Mouse (Mus musculus) embryonic stem cell, embryonic (primary cell): ENCODE measurements at regions not wholly inside any gene's neighbourhood (a gene's known extent, or its start where the extent isn't known, plus 50 kb on each side); places are given as distances from the start of the nearest gene placed in this dataset.
"Not testable (repeated sequence)": the region's sequence is repeated elsewhere in the genome, so short reads cannot be mapped to it uniquely, and the experiment has no call there.

Experiments
- CTCF ChIA-PET, 4 experiments: fragments of 300-600 bp in 2 of 4; fragments of 350-600 bp in 2 of 4; sonication (Branson Sonifier 250); formaldehyde crosslinking; loops; one replicate each; lab custom pipeline; 2022; ENCODE audit warnings: inconsistent platforms in 2 of 4; lab: Charles Lee
- POLR2A ChIA-PET, 4 experiments: fragments of 300-600 bp in 2 of 4; fragments of 350-600 bp in 2 of 4; sonication (Branson Sonifier 250); formaldehyde crosslinking; loops; one replicate each; lab custom pipeline; 2022; ENCODE audit warnings: antibody characterized with exemption in 4 of 4, inconsistent platforms in 1 of 4; lab: Charles Lee

DNA sequence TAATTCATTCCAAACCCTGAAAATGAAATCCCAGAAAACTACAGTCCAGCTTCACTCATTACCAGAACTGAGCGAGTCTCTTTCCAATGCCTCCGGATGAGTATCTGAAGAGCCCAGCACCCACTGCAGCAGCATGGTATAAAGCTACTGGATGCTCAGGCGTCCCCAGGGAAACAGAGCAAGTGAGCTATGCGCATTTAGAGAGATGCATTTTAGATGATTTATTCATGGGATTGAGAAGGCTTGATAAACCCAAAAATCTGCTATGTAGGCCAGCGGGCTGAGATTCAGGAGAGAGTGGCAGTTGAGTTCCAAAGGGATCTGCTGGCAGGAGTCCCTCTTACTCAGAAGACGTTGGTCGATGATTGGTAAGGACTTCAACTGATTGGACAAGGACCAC lies 93.4 kb upstream of the Shb start:
- CTCF ChIA-PET: no interaction called here
- POLR2A ChIA-PET: interaction anchor here in 1 of 4 experiments (0.5 to 1.1 kb wide), 3 partner anchors 16 to 338 kb away, joined by 3 read pairs; no protein-coding TSS in a partner anchor

DNA sequence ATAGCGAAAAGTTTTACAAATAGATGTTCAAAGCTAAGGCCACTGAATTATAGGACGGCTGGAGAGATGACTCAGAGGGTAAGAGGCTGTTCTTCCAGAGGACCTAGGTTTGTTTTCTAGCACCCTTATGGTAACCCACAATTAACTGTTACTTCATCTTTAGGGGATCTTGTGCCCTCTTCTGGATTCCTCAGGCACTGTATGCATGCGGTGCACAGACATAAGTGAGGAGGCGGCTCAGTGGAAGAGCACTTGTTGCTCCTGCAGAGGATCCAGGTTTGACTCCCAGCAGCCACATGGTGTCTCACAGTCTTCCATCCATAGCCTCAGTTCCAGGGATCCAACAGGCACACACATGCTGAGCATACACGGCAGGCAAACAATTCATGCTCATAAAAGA lies 89.7 kb upstream of the Shb start:
- POLR2A ChIA-PET: no interaction called here
- CTCF ChIA-PET: interaction anchor here in 3 of 4 experiments (0.6 to 1.2 kb wide), 3 partner anchors 149 to 345 kb away, joined by 3 to 6 read pairs (median 4); no protein-coding TSS in a partner anchor

DNA sequence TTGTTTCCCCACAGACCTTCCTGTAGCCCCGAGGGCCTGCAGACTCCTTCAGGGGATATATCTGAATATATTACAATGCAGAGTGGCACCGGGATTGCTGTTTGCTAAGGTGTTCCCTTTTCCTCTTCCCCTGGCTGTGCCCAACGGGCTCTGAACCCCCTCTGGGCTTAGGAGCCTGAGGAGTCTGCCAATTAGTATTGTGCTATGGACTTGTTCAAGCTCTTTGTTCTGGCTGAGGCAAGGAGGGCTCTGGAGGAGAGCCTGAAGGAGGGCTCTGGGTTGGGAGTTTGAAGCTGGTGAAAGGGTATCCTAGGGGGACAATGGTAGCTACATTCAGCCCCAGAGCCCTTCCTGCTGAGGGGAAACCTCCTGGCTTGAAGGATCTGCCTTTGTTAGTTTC lies 84.9 kb upstream of the Shb start:
- CTCF ChIA-PET: interaction anchor here in 1 of 4 experiments (0.5 kb wide), 1 partner anchor 199 kb away, joined by 6 read pairs; no protein-coding TSS in a partner anchor
- POLR2A ChIA-PET: interaction anchor here in 2 of 4 experiments (0.6 to 1.2 kb wide), 2 partner anchors 8 to 534 kb away, joined by 3 read pairs; no protein-coding TSS in a partner anchor

DNA sequence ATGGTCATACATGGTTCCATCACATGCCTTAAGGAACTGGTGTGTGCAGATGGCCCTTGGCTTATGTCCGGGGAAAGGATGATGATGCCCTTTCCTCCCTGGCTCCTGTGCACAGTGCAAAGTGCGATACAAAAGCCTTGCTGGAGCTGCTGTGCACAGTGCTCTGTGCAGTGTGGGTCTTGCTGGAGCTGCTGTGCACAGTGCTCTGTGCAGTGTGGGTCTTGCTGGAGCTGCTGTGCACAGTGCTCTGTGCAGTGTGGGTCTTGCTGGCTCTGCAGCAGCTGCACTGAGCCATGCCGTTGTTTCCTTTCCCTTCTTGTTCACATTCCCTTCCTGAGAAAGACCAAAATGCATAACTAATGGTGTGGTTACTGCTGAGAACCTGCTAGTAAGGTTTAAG lies 81.2 kb upstream of the Shb start:
- CTCF ChIA-PET: not testable (repeated sequence)

DNA sequence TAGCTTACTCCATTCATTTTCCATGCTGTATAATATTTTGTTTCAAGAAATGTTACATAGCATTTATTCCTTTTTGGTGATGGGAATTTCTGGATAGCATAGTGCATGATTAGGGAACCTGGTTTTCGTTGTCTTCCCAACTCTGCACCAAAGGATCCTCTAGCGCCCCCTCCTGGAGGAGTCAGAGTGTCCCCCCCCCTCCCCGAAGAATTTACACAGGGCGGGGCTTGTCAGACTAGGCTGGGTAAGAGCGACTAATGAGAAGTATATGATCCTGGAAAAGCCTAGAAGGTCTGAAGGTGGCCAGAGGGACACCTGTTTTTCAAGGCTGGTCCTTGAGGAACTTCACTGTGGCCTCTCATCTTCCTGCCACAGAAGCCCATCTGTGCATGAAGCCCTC lies 79.9 kb upstream of the Shb start:
- CTCF ChIA-PET: interaction anchor here in 3 of 4 experiments (0.6 to 1.6 kb wide), 8 partner anchors 19 to 357 kb away, joined by 3 to 7 read pairs (median 4); no protein-coding TSS in a partner anchor
- POLR2A ChIA-PET: interaction anchor here in 1 of 4 experiments (0.7 kb wide), 1 partner anchor 83 kb away, joined by 4 read pairs; no protein-coding TSS in a partner anchor

More for the DNA sequence above, 81.2 kb upstream of the Shb start:
- POLR2A ChIA-PET: interaction anchor here in 1 of 4 experiments (0.6 kb wide), 1 partner anchor 586 kb away, joined by 3 read pairs; no protein-coding TSS in a partner anchor

DNA sequence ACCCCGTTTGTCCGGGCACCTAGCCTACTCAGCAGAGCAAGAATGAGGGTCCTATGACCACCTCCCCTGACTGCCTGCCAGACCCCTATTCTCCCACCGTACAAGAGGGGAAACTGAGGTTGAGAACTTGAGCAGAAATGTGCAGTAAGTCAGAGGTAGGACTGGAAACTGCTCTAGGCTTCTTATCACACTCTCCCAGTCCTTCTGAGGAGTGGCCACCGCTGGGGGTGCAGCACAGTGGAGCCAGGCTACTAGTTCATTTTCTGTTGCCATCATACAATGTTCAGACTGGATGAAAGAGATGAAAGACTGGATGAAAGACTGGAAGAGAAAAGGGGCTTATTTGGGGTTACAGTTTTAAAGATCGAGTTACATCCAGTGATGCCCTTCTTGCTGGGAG lies 78.7 kb upstream of the Shb start:
- ChIA-PET POLR2A (interaction anchor here in 2 of 4 experiments (0.6 to 1.5 kb wide), 3 partner anchors 19 to 193 kb away, joined by 3 read pairs; no protein-coding TSS in a partner anchor), CTCF (interaction anchor here in 3 of 4 experiments (0.6 to 1.6 kb wide), 4 partner anchors 23 to 599 kb away, joined by 3 to 5 read pairs (median 4); partner anchors contain the start of gene Zbtb5 (in 1 of the 3))

DNA sequence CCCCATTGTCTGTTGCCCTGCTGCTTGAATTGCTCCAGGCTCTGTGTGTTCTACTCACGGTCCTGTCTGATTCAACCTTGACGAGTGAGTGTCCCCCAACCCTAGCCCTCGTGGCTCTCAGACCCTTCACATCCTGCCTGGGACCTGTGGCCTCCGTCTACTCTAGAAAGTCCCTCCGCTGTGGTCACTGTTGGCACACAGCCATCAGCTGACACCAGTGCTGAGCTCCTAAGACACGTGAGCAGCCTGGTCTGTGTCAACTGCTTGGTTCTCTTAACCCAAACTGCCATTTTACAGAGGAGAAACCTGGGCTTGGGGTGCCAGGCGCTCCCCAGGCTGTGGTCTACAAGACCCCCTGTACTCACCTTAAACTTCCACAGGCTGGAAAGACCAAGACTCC lies 74.3 kb upstream of the Shb start:
- ChIA-PET POLR2A (interaction anchor here in 2 of 4 experiments (1.0 to 1.6 kb wide), 3 partner anchors 18 to 596 kb away, joined by 3 to 8 read pairs (median 4); no protein-coding TSS in a partner anchor), CTCF (interaction anchor here in 1 of 4 experiments (0.9 kb wide), 1 partner anchor 25 kb away, joined by 3 read pairs; no protein-coding TSS in a partner anchor)

DNA sequence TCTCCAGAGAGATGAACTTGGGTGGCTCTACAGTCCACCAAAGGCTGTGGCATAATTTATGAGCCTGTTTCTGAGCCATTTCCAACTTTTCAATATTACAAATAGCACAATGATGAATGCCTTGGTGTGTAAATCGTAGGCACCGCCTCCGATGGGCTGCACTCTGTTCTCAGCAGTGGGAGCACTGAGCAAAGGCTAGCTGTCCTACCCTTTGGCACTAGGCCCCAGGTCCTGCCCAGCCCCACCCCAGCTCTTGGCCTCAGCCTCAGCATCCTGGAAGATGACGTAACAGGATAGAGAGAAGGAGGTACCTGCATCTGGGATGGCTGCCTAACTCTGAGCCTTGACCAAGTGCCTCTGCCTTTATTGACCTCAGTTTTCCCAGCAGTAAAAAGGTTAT lies 73.4 kb upstream of the Shb start:
- ChIA-PET CTCF (interaction anchor here in 1 of 4 experiments (0.9 kb wide), 1 partner anchor 24 kb away, joined by 3 read pairs; no protein-coding TSS in a partner anchor), POLR2A (no interaction called here)

DNA sequence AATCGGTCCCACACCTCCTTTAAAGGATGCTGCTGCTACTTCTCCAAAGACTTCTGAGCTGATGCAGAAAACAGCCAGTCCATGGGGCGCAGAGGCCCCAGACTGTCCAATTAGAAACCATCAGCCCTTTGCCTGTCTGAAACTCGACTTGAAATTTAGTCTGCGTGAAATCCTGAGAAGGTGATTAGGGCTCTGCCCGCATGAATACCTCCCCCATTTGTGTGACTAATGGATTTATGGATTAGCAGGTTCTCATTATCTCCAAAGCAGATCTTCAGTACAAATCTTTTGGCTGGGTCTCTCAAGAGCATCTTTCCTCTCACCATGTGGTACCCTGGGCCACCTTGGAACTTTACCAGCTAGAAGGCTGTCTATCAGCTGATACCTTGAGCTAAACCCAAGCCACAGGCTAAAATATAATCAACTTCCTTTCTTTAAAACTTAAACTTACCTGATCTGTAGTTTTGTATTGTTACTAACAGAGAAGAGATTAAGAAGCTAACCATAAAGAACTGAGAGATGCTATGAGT lies 72.1 kb upstream of the Shb start:
- POLR2A ChIA-PET: interaction anchor here in 1 of 4 experiments (1.8 kb wide), 1 partner anchor 12 kb away, joined by 5 read pairs; no protein-coding TSS in a partner anchor
- CTCF ChIA-PET: interaction anchor here in 1 of 4 experiments (1.2 kb wide), 1 partner anchor 216 kb away, joined by 3 read pairs; no protein-coding TSS in a partner anchor

DNA sequence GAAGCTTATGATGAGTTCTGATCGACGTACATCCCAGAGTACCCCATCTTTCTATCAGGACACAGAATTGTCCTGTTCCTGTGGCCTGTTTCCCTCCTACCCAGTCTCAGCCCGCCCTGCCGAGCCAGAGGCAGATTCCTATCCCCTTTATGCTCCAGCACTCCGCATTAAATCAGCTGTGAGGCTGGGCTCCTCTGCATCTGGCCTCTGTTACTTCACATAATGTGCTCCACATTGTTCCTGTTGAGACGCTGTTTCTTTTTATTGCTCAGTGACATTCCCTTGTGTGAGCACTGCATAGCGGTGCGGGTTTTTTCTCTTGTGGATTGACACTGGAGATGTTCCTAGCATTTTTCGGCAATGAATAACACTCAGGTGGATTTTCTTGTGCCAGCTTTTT lies 68.2 kb upstream of the Shb start:
- CTCF ChIA-PET: no interaction called here
- POLR2A ChIA-PET: interaction anchor here in 1 of 4 experiments (0.6 kb wide), 1 partner anchor 1527 kb away, joined by 3 read pairs; no protein-coding TSS in a partner anchor

DNA sequence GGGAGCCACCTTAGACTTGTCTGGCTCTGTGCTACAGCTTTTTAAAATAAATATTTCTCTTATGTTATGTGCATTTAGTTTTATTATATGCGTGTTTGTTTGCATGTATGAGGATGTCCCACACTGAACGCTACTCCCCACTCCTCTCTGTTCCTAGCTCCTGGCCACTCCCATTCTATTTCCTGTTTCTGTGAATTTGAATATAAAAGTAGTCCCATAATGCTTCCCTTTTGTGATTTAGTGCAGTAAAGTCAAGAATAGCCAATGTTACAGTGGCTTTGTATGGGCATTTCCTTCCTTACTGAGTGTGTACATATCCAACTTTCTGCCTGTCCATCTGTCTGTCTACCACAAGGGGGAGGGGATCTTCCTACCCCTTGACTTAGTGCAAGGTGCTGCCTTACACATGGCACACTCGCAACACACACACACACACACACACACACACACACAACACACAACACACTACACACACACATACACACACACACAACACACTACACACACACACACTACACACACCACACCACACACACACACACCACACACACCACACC lies 61.2 kb upstream of the Shb start:
- POLR2A ChIA-PET: interaction anchor here in 3 of 4 experiments (0.5 to 1.7 kb wide), 6 partner anchors 9 to 288 kb away, joined by 3 to 6 read pairs (median 4); no protein-coding TSS in a partner anchor
- CTCF ChIA-PET: interaction anchor here in 2 of 4 experiments (0.6 to 1.0 kb wide), 3 partner anchors 18 to 231 kb away, joined by 3 read pairs; no protein-coding TSS in a partner anchor

DNA sequence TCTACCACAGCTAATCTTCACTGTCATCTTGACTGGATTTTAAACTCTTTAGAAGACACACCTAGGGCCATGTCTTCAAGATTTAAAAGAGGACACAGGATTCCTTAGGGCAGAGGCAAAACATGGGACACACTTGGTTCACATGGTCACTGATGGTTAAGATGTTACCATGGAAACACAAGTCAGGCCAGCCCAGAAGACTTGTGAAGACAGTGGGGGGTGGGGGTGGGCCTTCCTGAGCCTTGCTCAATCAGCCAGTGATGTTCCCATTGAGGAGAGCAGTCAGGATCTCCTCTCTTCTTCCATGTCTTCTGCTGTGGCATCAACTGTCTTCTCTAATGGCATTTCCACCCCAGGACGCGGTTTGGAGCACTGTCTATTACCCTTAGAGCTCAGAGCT lies 60.5 kb upstream of the Shb start:
- POLR2A ChIA-PET: interaction anchor here in 3 of 4 experiments (0.6 to 2.6 kb wide), 21 partner anchors 9 to 1581 kb away, joined by 3 to 11 read pairs (median 4); partner anchors contain the start of genes Anks6 (in 1 of the 3) and Slc25a51 (in 1 of the 3)
- CTCF ChIA-PET: interaction anchor here (0.5 to 1.6 kb wide), 6 partner anchors 19 to 592 kb away, joined by 3 to 9 read pairs (median 4); no protein-coding TSS in a partner anchor

DNA sequence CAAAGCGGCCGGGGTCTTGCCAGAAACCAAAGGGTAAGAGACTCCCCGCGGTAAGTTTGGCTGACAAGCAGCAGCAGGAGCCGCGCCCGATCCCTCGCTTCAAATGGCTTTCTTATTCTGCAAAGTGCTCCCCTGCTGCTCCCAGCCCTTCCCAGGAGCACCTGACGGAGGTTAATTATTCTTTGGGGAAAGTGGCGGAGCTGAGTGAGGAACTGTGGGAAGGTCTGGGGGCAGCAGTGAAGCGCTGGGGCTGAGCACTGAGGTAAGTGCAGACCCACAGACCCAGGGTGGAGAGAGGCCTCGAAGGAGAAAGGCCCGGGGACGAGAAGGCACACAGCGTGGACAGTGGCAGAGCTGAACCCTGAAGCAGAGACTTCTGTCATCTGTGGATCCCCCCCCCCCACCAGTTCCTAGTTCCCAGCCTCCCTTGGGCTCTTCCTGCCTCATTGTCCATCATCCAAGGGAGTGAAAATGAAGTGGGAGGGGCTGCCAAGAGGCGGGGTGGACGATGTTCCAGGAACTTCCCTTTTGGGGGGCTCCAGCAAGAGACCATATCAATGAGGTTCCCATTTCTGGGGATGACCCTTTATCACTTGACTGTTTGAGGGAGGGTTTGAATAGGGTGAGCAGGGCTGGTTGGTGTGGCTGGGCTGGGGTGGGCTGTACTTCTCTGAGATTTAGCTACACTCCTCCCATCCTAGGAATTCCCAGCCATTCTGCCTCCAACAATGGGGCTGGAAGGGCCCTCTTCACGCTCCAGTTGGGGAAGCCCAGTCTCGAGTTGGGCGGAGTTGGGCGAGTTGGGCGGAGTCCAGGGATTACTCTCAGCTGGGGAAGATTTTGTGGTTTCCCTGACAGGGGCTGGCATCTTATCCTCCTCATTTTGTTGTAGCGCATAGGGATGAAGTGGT lies 59.4 kb upstream of the Shb start:
- CTCF ChIA-PET: interaction anchor here in 2 of 4 experiments (0.5 to 1.6 kb wide), 4 partner anchors 179 to 593 kb away, joined by 3 to 5 read pairs (median 4); no protein-coding TSS in a partner anchor
- POLR2A ChIA-PET: interaction anchor here (0.6 to 2.6 kb wide), 42 partner anchors 9 to 1579 kb away, joined by 3 to 11 read pairs (median 4); partner anchors contain the start of genes Slc25a51 (in 2 of the 4) and Tomm5 (in 1 of the 4)

DNA sequence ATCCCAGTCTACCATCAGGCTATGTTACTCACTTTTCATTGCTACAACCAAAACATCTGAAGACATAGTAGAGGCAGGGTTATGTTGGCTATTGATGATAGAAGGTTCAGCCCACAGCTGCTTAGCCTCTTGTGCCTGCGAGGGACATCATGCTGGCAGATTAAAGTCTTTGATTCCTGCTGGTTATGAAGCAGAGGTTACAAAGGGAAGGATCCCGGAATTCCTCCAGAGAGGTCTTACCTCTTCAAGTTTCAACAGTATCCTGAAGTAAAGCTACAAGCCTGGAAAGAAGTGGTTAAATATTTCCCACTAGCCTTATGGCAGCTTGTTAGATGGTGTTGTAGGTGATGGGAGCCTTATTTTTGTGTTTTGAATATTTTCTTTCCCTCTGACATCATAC lies 58.6 kb upstream of the Shb start:
- ChIA-PET POLR2A (interaction anchor here in 3 of 4 experiments (0.7 to 2.6 kb wide), 19 partner anchors 12 to 273 kb away, joined by 3 to 11 read pairs (median 5); partner anchors contain the start of gene Slc25a51 (in 2 of the 3)), CTCF (interaction anchor here in 1 of 4 experiments (0.6 kb wide), 1 partner anchor 429 kb away, joined by 3 read pairs; no protein-coding TSS in a partner anchor)

DNA sequence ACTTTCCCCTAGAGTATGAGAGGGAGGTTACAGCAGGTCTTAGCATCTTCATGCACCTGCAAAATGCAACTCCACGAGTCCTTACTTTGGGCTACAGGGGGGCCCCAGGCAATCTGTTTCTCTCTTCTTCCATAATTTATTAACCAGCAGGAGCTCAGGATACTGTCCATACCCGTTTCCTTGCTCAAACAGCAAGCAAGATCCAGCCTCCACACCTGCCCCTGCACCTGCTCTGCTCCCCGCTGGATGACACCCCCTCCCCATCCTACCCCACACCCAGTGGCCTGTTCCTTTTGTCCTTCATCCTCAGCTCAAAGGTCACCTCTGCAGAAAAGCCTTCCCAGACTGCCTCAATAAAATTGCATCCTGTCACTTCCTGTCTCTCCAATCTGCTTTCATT lies 56.1 kb upstream of the Shb start:
- CTCF ChIA-PET: interaction anchor here in 3 of 4 experiments (1.0 to 2.0 kb wide), 6 partner anchors 23 to 183 kb away, joined by 3 to 8 read pairs (median 4); no protein-coding TSS in a partner anchor
- POLR2A ChIA-PET: interaction anchor here in 3 of 4 experiments (0.6 to 1.7 kb wide), 10 partner anchors 9 to 898 kb away, joined by 3 to 8 read pairs (median 4); no protein-coding TSS in a partner anchor

DNA sequence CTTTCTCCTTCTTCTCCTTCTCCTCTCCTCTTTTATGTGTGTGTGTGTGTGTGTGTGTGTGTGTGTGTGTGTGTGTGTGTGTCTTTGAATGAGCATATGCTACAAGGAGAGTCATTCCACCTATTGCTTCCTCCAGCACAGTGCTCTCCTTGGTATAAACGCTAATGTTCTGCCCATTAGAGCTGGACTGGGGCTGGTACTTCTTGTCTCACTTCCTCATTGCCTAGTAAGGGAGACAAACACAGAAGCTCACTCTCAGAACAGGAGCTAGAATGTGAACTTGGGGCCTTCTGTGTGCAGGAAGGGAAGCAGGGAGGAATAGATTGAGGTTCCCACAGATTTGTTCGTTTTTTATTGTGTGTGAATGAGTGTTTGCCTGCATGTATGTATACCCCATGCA lies 54.9 kb upstream of the Shb start:
- CTCF ChIA-PET: interaction anchor here in 2 of 4 experiments (0.7 to 2.0 kb wide), 6 partner anchors 8 to 184 kb away, joined by 3 to 8 read pairs (median 4); no protein-coding TSS in a partner anchor

DNA sequence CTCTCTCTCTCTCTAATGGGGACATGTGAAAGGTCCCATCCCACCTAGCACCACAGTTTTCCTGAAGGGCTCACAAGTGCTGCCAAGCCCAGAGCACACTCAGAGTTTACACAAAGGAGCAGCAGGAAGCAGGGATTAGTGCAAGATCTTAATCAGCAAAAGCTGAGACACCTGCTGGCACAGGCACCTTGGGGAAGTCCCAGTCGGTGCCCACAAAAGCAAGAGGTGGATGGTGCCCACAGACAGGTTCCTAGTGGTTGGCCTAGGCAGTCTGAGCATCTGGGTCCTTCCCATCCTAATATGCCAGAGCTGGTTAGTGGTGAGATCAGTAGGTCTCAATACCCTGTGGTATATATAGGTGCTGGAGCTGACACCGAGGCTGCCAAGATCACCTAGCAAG lies 54.0 kb upstream of the Shb start:
- ChIA-PET POLR2A (no interaction called here), CTCF (no interaction called here)

More for the DNA sequence above, 54.9 kb upstream of the Shb start:
- POLR2A ChIA-PET: interaction anchor here (0.6 to 1.7 kb wide), 10 partner anchors 8 to 831 kb away, joined by 3 to 8 read pairs (median 3); no protein-coding TSS in a partner anchor
